Mouse (Mus musculus) MN1 (cell line): ENCODE measurements around the gene Myt1l.

ENCODE experiments used
- DNase-seq: peaks from one replicate; pipeline ENCODE4 v3.0.0-alpha.2; 2016; ENCODE audit warnings: low spot score

Myt1l gene

DNA sequence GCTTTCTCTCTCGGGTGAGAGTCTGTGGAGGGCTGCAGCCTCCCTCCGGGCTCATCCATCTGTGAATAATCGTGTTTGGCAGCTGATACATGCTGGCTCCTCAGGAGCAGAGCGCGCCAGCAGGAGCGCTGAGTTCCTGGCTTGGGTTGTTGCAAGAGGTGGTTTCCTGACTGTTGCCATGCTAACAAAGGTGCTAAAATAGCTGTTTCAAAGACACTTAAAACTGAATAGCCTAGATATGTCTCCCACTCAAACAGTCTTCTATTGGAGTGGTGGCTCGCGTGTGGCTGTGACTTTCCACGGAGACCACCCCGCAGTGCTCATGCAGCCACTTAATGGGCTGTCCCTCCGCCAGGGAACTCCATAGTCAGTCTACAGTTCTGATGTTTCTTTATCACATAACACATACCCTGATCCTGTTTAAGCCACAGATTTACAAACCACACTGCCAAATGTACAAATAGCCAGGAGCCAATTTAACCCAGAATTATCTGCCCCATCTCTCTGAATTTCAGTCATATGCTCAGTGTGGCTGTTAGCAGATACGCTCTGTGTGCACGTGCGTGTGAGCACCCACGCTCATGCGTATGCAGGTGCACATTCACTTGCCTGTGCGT, 195.6 kb downstream of the Myt1l start:
- DNase-seq, result no peak

- no peak for DNase-seq
Measured at GRCm38 (mm10) chr12:29728294-29728693, 200.1 kb downstream of the Myt1l start.

DNA sequence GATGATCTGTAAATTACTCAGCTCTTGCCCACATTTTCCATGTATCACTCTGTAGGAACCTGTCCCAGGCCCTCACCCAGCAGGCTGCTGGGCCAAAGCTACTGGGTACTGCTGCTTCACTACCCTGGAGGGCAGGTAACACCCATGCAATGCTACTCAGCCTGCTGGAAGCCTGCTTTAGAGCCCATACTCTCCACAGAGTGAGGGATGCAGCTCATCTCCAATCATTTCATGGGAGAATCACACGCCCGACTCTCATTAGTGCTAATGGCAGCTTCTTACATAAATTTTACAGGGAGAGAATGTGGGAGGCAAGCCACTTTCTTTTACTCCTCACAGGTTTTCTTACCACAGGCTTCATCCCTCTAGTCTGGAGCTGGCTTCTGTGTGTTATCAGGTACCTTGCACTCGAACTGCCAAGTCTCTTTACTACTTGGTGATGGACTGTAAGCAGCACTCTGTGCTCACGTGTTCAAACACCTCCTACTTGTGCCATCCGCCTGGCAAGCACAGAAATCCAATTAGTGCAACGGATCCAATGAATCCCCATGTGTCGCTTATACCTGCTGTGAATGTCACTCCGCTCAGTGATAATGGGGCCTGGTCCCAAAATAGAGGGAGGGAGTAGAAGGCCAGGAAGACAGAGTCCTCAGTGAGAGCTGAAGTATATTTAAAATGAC, 212.3 kb downstream of the Myt1l start:
- DNase-seq, result no peak

DNA sequence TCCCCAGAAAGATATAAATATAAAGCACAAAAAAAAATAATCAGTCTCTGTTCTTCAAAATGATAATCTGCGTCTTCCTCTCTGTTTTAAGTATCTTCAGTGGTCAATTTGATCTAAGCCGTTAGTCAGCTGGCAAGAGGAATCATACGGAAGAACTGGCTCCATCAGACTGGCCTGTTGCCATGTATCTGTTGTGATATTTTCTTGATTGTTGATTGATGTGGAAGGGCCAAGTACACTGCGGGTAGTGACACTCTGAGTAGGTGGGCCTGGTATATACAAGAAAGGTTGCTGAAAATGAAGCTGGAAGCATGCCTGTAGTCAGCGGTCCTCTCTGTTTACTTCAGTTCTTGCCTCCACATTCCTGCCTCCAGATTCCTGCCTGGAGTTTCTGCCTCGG, 213.0 kb downstream of the Myt1l start:
- DNase-seq, result no peak

GRCm38 (mm10) chr12:29750604-29751128, 222.5 kb downstream of the Myt1l start:
- DNase-seq, result no peak

- no peak for DNase-seq
Measured at GRCm38 (mm10) chr12:29755086-29755871, 227.1 kb downstream of the Myt1l start.

- DNase-seq, result no peak
Measured at GRCm38 (mm10) chr12:29755872-29756265, 227.7 kb downstream of the Myt1l start.

- DNase-seq, result no peak
Measured at GRCm38 (mm10) chr12:29760611-29761010, 232.4 kb downstream of the Myt1l start.

DNA sequence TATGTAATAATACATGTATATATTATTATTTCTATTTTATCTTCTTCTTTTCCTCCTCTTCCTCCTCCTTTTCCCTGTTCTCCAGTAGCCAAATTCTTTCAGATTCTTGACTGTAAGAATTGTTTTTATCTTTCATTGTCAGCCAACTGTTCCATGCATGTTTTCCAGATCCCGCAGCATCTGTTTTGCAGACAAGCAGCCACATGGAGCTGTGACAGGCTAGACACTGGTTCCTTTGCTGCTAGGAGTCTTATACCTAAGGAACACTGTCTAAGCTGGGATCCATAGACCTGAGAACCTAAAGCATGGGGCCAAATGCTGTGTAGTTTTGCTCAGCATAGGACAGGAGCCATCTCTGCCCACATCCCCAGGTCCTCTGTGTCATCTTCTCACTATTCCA, 238.0 kb downstream of the Myt1l start:
- DNase-seq, result no peak

GRCm38 (mm10) chr12:29771791-29772190, 243.6 kb downstream of the Myt1l start:
- no peak for DNase-seq

GRCm38 (mm10) chr12:29772401-29772800, 244.2 kb downstream of the Myt1l start:
- no peak for DNase-seq

- no peak for DNase-seq
Measured at GRCm38 (mm10) chr12:29778901-29779300, 250.7 kb downstream of the Myt1l start.

DNA sequence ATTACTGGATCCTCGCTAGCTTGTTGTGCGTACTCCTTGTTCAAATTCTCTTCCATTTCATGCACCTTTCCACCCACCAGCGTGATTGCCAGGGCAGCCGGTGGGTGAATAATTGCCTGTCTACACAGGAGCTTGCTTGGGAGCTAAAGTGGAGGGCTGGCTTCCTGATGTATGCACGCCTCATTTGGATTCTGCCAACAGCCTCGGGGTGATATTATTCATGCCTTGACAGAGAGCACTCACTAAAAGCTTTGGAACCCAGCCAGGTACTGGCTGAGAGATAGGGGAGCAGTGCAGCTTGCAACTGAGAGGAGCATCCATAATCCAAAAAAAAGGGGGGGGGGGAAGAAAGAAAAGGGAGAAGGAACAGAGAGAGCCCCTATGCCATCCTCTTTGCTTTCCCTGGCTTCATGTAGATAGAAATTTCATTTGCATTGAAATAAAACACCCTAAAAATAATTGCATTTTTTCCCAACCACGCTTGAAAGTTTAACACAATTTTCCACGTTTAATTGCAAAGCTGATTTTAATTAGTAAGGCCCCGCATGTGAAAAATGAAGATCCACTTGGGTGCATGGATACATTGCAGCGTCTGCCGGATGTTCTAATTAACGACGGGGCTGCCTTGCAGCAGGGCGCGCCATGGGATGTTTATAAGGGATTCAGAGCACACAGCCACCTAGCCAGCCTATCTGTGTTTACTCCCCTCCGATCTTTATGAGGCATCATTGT, 261.3 kb downstream of the Myt1l start:
- peak; percentile 87 for DNase-seq

DNA sequence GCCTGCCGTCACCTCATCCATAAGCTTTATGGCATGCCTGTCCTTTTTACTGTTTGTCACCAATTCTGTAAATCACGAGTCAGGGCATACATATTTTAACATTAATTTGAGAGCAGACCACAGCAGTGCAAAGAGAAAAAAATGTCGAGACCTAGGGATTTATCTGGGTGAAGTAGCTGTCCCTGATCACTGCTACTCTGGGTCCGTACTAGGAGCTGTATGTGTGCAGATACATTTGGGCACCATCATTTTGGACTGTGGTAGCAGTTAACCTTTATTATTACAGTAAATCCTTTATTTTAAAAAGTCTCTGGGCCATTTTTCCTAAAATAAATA, 261.8 kb downstream of the Myt1l start:
- DNase-seq, result no peak

DNA sequence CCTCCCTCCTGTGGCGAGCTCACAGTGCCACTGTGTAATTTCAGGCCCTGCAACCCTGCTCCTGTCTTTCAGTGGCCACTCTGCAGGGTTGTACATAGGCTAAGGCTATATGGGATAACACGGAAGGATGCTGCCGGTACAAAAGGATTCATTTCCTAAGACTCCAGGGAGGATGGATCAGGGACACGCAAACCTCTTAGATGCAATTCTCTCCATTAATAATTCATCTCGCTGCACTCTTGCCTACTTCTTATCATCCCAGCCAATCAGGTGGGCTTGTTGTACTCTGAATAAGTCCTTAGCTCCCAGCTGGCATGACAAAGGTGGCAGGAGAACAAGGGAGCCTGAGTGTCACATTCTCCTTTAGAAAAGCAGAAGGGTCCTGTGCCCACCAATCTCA, 264.8 kb downstream of the Myt1l start:
- no peak for DNase-seq

GRCm38 (mm10) chr12:29795107-29795673, 267.0 kb downstream of the Myt1l start:
- peak; percentile 57 for DNase-seq

DNA sequence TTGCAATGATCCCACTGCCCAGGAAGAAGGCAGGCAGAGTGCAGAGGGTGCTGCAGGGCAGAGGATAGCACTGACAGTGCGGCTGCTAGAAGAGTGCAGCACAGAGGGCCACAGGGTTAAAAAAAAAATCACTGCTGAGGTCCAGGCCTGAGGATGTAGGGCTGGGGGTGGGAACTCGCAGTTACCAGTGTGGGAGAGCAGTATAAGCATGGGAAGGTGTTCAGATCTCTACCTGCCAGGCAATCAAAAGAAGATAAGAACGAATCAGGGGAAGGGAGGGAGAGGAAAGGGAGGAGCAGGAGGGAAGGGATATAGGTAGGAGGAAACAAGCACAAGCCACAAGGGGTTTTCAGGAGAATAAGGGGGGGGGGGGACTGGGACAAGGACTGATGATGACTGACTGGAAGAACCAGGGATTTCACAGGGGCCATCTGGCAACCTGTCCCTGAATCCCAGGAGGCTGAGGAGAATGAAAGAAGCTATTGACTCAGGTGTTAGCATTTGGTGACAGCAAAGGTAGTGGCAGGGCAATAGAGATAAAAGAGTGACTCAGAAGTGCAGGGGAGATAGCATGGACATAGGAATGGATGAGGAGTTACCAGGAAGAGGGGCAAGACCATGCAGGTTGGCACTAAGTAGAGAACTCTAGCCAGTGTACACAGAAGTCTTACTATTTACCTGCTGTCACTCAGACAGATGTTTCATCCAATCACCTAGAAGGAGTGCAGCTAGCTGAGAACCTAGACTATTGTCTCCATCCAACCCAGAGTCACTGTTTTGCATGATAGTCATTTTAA, 270.6 kb downstream of the Myt1l start:
- no peak for DNase-seq

GRCm38 (mm10) chr12:29806415-29806814, 278.2 kb downstream of the Myt1l start:
- no peak for DNase-seq

- DNase-seq, result peak; percentile 45
Measured at GRCm38 (mm10) chr12:29809569-29810185, 281.5 kb downstream of the Myt1l start.

DNA sequence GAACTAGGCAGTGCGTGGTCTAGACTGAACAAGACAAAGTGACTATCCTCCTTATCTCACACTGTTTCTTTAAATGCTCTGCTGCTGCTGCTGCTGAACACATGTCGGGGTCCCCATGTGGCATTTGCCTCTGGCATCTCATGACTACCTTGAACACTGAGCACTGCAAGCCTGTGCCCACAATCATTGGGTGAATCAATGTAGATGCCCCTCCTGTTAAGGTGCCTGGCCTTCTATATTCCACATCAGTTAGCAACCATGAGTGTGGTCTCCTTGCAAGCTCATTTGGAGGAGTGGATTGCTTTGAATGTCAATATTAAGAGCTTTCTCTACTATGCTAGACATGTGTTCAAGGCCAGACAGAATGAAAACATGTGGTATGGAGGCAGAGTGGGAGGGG, 287.3 kb downstream of the Myt1l start:
- DNase-seq, result no peak

- DNase-seq, result no peak
Measured at GRCm38 (mm10) chr12:29816130-29816529, 287.9 kb downstream of the Myt1l start.
